Mouse (Mus musculus): ENCODE data around the gene Megf11.

Gene Megf11

GRCm38 (mm10) chr9:64564315-64564767, 178.9 kb downstream of the Megf11 start:
- CTCF ChIA-PET: no interaction called here

- CTCF ChIA-PET: no interaction called here
These were observed 180.5 kb downstream of the Megf11 start for GRCm38 (mm10) chr9:64565915-64566314.

- CTCF ChIA-PET: no interaction called here
These were observed 180.9 kb downstream of the Megf11 start for GRCm38 (mm10) chr9:64566376-64566775.

GRCm38 (mm10) chr9:64567482-64567881, 182.1 kb downstream of the Megf11 start:
- CTCF ChIA-PET: no interaction called here

GRCm38 (mm10) chr9:64568467-64569260, 183.2 kb downstream of the Megf11 start:
- CTCF ChIA-PET: interaction anchor here (0.6 kb wide), 1 partner anchor 190 kb away, joined by 3 read pairs; no protein-coding TSS in a partner anchor

- CTCF ChIA-PET: no interaction called here
These were observed 185.0 kb downstream of the Megf11 start for GRCm38 (mm10) chr9:64570448-64570847.

- CTCF ChIA-PET: interaction anchor here (0.5 kb wide), 1 partner anchor 38 kb away, joined by 18 read pairs; no protein-coding TSS in a partner anchor
These were observed 185.7 kb downstream of the Megf11 start for GRCm38 (mm10) chr9:64571091-64571490.

- CTCF ChIA-PET: no interaction called here
These were observed 187.3 kb downstream of the Megf11 start for GRCm38 (mm10) chr9:64572629-64573190.

- CTCF ChIA-PET: no interaction called here
These were observed 190.2 kb downstream of the Megf11 start for GRCm38 (mm10) chr9:64575658-64576057.

- CTCF ChIA-PET: no interaction called here
These were observed 190.9 kb downstream of the Megf11 start for GRCm38 (mm10) chr9:64576143-64576878.

- CTCF ChIA-PET: no interaction called here
These were observed 191.7 kb downstream of the Megf11 start for GRCm38 (mm10) chr9:64577156-64577555.

- CTCF ChIA-PET: no interaction called here
These were observed 192.6 kb downstream of the Megf11 start for GRCm38 (mm10) chr9:64578014-64578413.

- CTCF ChIA-PET: no interaction called here
These were observed 193.9 kb downstream of the Megf11 start for GRCm38 (mm10) chr9:64579306-64579705.

GRCm38 (mm10) chr9:64586292-64586691, 200.9 kb downstream of the Megf11 start:
- CTCF ChIA-PET: no interaction called here

GRCm38 (mm10) chr9:64587991-64588390, 202.6 kb downstream of the Megf11 start:
- CTCF ChIA-PET: no interaction called here

- CTCF ChIA-PET: no interaction called here
These were observed 205.2 kb downstream of the Megf11 start for GRCm38 (mm10) chr9:64590634-64591041.

- CTCF ChIA-PET: no interaction called here
These were observed 206.0 kb downstream of the Megf11 start for GRCm38 (mm10) chr9:64591436-64591835.

- CTCF ChIA-PET: no interaction called here
These were observed 209.0 kb downstream of the Megf11 start for GRCm38 (mm10) chr9:64594442-64594841.

GRCm38 (mm10) chr9:64598427-64598826, 213.0 kb downstream of the Megf11 start:
- CTCF ChIA-PET: no interaction called here

GRCm38 (mm10) chr9:64600731-64601130, 215.3 kb downstream of the Megf11 start:
- CTCF ChIA-PET: no interaction called here

GRCm38 (mm10) chr9:64602895-64603294, 217.5 kb downstream of the Megf11 start:
- CTCF ChIA-PET: no interaction called here

GRCm38 (mm10) chr9:64604217-64604711, 218.8 kb downstream of the Megf11 start:
- CTCF ChIA-PET: no interaction called here

Measured in spleen, embryonic (tissue).